Mouse (Mus musculus) ovary, postnatal 36 days (tissue): ENCODE measurements at regions not wholly inside any gene's neighbourhood (a gene's known extent, or its start where the extent isn't known, plus 50 kb on each side); places are given as distances from the start of the nearest gene placed in this dataset.

ENCODE experiments used
- DNase-seq: peaks from one replicate; pipeline ENCODE4 v3.0.0; 2022; ENCODE audit warnings: low spot score, mixed read lengths

DNA sequence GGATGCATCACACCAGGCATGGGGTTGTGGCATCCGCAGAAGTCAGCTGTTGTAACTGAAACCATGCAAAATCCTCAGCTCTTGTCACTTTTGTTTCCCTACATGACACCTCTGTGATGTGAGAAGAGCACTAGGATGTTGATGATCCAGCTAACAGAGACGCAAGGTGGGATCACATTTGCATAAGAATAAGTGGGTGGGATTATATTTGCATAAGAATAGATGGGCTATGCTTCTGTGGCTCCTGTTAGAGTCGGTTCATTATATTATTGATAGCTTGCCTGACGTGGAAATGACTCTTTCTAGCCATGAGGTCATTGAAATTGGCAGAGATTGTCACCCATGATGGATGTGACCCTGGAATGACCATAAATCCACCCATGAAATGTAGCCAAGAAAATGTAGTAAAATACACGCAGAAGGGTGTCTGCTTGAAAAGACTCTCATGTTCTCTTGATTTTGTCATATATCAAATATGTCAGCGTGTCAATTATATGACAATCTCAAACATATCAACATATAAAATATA lies 102.2 kb upstream of the Arg1 start:
- DNase-seq, result no peak

DNA sequence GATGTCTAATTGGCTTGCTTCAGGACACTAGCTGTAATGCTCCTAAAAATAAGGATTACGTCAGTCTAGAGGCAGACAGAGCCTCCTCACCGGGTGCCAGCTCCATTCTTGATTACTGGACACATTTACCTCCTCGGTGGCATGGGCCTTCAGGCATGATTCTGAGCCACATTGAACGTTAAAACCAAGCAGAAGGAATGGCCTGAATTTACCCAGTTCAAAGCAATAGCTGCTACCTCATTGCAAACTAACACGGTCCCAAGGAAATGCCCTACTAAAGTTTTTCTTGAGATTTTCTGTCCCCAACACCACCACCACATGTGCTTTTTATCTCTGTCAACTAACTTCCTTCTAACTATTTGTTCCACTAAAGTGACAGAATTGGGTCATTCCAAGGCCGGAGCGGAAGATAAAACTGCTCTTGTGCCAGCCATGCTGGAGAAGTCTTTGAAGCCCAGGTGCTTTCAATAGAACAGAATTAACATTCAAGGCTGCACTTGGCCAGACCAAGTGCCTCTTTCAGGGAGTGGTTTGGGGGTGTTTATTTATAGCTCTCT lies 96.4 kb upstream of the Arg1 start:
- no peak for DNase-seq

DNA sequence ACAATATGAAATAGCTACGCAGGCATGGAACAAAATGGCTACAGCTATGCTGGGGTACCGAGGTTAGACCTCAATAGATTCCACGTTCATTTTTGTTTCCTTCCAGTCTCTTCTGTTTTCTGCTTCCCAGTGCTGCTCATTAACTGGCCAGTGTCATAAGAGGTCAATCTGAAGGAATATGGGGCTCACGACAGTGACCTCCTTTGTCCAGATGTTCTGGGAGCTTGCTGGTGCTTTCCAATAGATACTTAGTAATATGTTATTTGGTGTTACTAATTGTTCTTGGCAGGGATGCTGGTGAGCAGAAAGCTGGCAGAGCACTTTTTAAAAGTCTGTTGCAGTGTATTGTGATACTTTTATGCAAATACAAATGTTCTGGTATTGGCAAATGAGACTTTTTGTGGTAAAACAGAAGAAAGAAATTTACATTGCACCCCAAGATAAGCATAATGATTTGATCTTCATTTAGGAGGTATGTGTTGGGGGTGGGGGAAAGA lies 95.8 kb upstream of the Arg1 start:
- no peak for DNase-seq

- no peak for DNase-seq
These were observed 91.7 kb upstream of the Arg1 start for GRCm38 (mm10) chr10:25018946-25019345.

DNA sequence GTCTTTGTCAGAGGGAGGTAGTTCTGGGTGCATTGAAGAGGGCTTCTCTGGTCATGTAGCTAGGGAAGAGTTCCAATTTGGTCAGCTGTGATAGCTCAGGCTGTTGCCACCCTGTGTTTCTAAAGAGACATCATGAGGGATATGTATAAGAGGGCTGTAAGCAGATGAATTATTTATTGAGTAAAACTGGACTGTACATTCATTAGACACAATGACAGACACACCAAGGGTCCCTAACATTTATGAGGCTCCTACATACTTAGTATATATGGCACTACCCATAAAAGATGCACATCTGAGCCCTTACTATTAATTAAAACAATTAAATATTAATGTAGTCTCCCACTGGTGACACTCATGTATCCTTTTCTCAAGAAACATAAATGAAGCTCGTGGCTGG lies 90.6 kb upstream of the Arg1 start:
- no peak for DNase-seq

DNA sequence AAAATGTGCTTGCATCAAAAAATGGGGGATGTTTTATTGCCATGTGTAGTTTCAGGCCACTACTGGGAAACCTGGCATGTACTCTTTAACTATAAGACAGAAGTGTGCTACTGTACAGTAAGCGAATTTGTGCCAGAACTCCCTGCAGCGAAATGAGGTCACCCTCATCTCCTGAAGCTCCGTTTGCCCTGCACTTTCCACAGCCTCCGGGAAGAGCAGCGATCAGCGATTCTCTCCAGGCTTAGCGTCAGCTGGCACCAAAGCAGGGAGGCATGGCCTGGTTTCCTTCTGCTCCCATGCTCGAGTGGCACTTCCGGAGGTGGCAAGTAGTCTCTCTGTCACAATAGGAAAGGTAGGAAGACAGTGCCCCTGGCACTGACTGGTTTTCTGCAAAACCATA lies 88.8 kb upstream of the Arg1 start:
- no peak for DNase-seq

DNA sequence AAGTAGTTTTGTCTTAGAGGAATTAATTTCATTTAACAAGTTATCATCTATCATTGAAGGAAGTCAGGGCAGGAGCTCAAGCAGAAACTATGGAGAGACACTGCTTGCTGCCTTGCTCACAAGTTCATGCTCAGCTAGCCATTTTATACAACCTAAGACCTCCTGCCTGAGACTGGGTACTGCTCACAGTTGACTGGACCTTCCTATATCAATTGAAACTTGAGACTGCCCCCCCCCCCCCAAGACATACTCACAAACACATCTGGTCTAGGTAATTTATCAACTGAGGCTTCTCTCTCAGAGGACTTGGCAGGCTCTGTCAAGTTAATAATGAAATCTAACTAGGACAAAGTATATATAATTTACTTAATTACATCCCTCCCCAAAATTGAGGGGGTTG lies 84.8 kb upstream of the Arg1 start:
- DNase-seq, result no peak

DNA sequence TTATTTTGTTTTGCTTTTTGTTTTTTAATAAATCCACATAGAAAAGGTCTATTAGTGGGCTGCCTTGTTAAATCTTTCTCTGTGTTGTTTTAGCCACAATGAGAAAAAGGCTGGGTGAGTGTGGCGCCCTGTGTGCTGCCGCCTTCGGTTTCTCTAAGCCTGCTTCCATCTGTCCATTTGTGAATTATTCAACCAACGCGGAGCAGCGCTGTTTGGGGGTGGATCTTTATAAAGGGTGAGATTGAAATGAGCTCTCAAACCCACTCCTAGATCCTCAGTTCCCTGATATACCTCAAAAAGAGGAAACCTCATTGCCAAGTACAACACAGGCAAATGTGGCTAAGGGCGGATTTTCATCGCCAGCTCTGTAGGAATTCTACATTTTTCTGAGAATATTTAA lies 74.0 kb upstream of the Arg1 start:
- no peak for DNase-seq

- DNase-seq, result no peak
These were observed 73.2 kb upstream of the Arg1 start for GRCm38 (mm10) chr10:25000231-25001222.

GRCm38 (mm10) chr10:24999807-25000206 lies 72.5 kb upstream of the Arg1 start:
- no peak for DNase-seq

GRCm38 (mm10) chr10:24997661-24998060 lies 70.4 kb upstream of the Arg1 start:
- no peak for DNase-seq

DNA sequence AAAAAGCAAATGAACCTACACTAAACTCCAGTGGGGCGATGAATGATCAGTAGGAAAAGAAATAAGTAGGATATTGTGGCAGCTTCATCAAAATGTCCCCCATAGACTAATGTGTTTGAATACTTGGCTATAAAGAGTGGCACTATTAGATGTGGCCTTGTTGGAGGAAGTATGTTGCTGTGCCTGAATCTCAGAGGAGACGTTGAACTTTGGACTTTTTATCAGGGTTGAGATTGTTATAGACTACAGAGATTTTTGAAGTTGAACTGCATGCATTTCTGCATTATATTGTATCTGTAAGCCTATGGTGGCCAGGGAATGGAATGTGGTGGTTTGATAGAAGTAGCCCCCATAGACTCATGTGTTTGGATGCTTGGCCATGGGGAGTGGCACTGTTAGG lies 68.5 kb upstream of the Arg1 start:
- no peak for DNase-seq

- DNase-seq, result no peak
These were observed 62.8 kb upstream of the Arg1 start for GRCm38 (mm10) chr10:24989965-24990653.

DNA sequence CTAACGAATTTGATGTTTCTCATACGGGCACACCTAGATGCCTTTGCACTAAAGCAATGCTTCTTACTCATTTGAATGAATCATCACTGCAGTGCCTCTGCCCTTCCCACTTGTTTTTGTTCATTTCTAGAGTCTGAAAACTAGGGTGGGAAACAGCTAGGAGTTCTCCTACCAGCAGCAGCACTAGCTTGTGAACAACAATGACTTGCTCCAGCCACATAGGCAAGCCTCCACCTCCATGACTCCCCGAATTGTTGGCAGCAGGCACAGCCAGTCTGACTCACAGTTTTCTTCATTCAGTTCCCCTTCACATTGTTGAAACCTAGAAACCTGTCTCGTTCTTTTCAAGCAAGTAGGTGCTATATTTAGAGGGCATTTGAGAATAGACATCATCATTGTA lies 57.5 kb upstream of the Arg1 start:
- DNase-seq, result no peak

GRCm38 (mm10) chr10:24981763-24982162 lies 54.5 kb upstream of the Arg1 start:
- no peak for DNase-seq
